Mouse (Mus musculus) kidney, adult 2 months (tissue): Measurements from ENCODE around the gene Hbb-bs. TPM values are rescaled to one million over a fixed set of nuclear protein-coding genes. Genes with fewer than 3 reads are reported as not detected.
"Not testable (repeated sequence)": the region's sequence is repeated elsewhere in the genome, so short reads cannot be mapped to it uniquely, and the experiment has no call there.

ENCODE experiments used
- DNase-seq: peaks from one replicate; pipeline ENCODE4 v3.0.0; 2021
- H3K27ac ChIP-seq: fragments of 200-500 bp; 2 replicates; pipeline ENCODE4 v1.5.1; 2012; ENCODE audit warnings: low read depth, low read length, control low read depth, inconsistent platforms; ENCODE audit not compliant: insufficient read depth
- H3K27me3 ChIP-seq: fragments of 200-500 bp; replicated peaks from 2 replicates; pipeline ENCODE4 v1.6.1; 2012; ENCODE audit warnings: mild to moderate bottlenecking, moderate library complexity, low read length, inconsistent platforms; ENCODE audit not compliant: control insufficient read depth, insufficient read depth
- H3K36me3 ChIP-seq: fragments of 200-500 bp; 2 replicates; pipeline ENCODE4 v1.6.1; 2012; ENCODE audit warnings: mild to moderate bottlenecking, moderate library complexity, low read length, inconsistent platforms; ENCODE audit not compliant: control insufficient read depth, insufficient read depth
- H3K4me1 ChIP-seq: fragments of 200-500 bp; 2 replicates; pipeline ENCODE4 v1.6.1; 2011; ENCODE audit warnings: low read length; ENCODE audit not compliant: control insufficient read depth, insufficient read depth
- H3K4me3 ChIP-seq: fragments of 200-500 bp; 2 replicates; pipeline ENCODE4 v1.5.1; 2011; ENCODE audit warnings: mild to moderate bottlenecking, low read depth, low read length, control low read depth; ENCODE audit not compliant: insufficient read depth
- CTCF ChIP-seq: fragments of 200-500 bp; conservative IDR thresholded peaks from 2 replicates; pipeline ENCODE4 v1.5.1; 2011; ENCODE audit warnings: low read depth, mild to moderate bottlenecking, control low read depth, low read length, moderate library complexity, mixed read lengths; ENCODE audit not compliant: insufficient read depth, insufficient read length
- POLR2A ChIP-seq: fragments of 200-500 bp; IDR thresholded peaks from one replicate; pipeline ENCODE4 v1.6.1; 2011; ENCODE audit warnings: low read depth, low read length, control low read depth
- WGBS: fragments of 180-500 bp; shearing (Covaris S2); methylation state at CpG from one replicate; pipeline ENCODE4 v1.1.7; 2018; 5-methylcytosine and 5-hydroxymethylcytosine counted together
- polyA plus RNA-seq: library from polyadenylated mRNA; depleted of rRNA; stranded (reverse); fragments of >200 nt; gene quantifications from 2 replicates; pipeline ENCODE4 v1.2.3, GENCODE M21; 2012

The Hbb-bs gene
- polyA plus RNA-seq, 1 experiment: 5,002 TPM

GRCm38 (mm10) chr7:103859076-103859475 is 31.2 kb upstream of the Hbb-bs start:
- TF ChIP-seq POLR2A (no peak), CTCF (no peak)

GRCm38 (mm10) chr7:103854669-103855068 is 26.8 kb upstream of the Hbb-bs start:
- Histone ChIP-seq H3K36me3 (no peaks in the 10 kb centered on the region), H3K4me1 (no peaks in the 10 kb centered on the region), H3K27ac (no peak overlapping the region), H3K27me3 (no peaks in the 10 kb centered on the region), H3K4me3 (no peak overlapping the region)
- no peak for TF ChIP-seq CTCF
- no peak for TF ChIP-seq POLR2A
- 55% methylated on average over 1 of the region's 1 CpGs for WGBS
- DNase-seq: no peak

More at GRCm38 (mm10) chr7:103859076-103859475, 31.2 kb upstream of the Hbb-bs start:
- Histone ChIP-seq H3K4me3 (no peak overlapping the region), H3K4me1 (no peaks in the 10 kb centered on the region), H3K27me3 (no peaks in the 10 kb centered on the region), H3K36me3 (no peaks in the 10 kb centered on the region), H3K27ac (no peak overlapping the region)
- DNase-seq: no peak
- WGBS: 59% methylated on average over 2 of the region's 2 CpGs

GRCm38 (mm10) chr7:103853090-103853489 is 25.2 kb upstream of the Hbb-bs start, which contains the start of gene Hbb-y:
Gene Hbb-y, minus strand, starts transcription at chr7:103853216.
- H3K4me3 ChIP-seq: no peak within 1 kb of the TSS
- H3K27me3 ChIP-seq: no peaks in the 10 kb centered on the region; the same call in 1 of the 2 replicates
- DNase-seq: no peak
- WGBS: 60% methylated on average over 2 of the region's 2 CpGs
- TF ChIP-seq CTCF (no peak), POLR2A (no peak)
- no peaks in the 10 kb centered on the region for H3K36me3 ChIP-seq
- no peak within 1 kb of the TSS for H3K27ac ChIP-seq
- no peaks in the 10 kb centered on the region for H3K4me1 ChIP-seq

GRCm38 (mm10) chr7:103844525-103845325 is 16.8 kb upstream of the Hbb-bs start:
- TF ChIP-seq CTCF (no peak), POLR2A (no peak)
- DNase-seq: no peak
- WGBS: 38% methylated on average over 2 of the region's 2 CpGs

GRCm38 (mm10) chr7:103843034-103843433 is 15.1 kb upstream of the Hbb-bs start, which contains the start of gene Hbb-bh1:
Gene Hbb-bh1, minus strand, starts transcription at chr7:103843164.
- Histone ChIP-seq H3K27me3 (no peaks in the 10 kb centered on the region), H3K4me1 (no peaks in the 10 kb centered on the region)
- no peak for TF ChIP-seq CTCF
- TF ChIP-seq POLR2A: no peak

More at GRCm38 (mm10) chr7:103844525-103845325, 16.8 kb upstream of the Hbb-bs start:
- Histone ChIP-seq H3K36me3 (no peaks in the 10 kb centered on the region), H3K4me3 (no peak overlapping the region), H3K27ac (no peak overlapping the region), H3K27me3 (no peaks in the 10 kb centered on the region; the same call in 1 of the 2 replicates), H3K4me1 (no peaks in the 10 kb centered on the region)

GRCm38 (mm10) chr7:103840268-103840667 is 12.4 kb upstream of the Hbb-bs start, which contains the start of gene Hbb-bh2:
Gene Hbb-bh2, minus strand, starts transcription at chr7:103840520.
- Histone ChIP-seq H3K27me3 (no peaks in the 10 kb centered on the region), H3K27ac (no peak within 1 kb of the TSS), H3K36me3 (no peaks in the 10 kb centered on the region), H3K4me3 (no peak within 1 kb of the TSS), H3K4me1 (no peaks in the 10 kb centered on the region)
- 65% methylated on average over 3 of the region's 3 CpGs for WGBS
- no peak for TF ChIP-seq POLR2A
- TF ChIP-seq CTCF: no peak
- no peak for DNase-seq

More at GRCm38 (mm10) chr7:103843034-103843433, 15.1 kb upstream of the Hbb-bs start, which contains the start of gene Hbb-bh1:
- Histone ChIP-seq H3K36me3 (no peaks in the 10 kb centered on the region), H3K27ac (no peak within 1 kb of the TSS), H3K4me3 (no peak within 1 kb of the TSS)
- no peak for DNase-seq
- 84% methylated on average over 2 of the region's 2 CpGs for WGBS

- not testable (repeated sequence) for H3K27me3 ChIP-seq, H3K27ac ChIP-seq, DNase-seq, H3K36me3 ChIP-seq, H3K4me1 ChIP-seq, H3K4me3 ChIP-seq
- no CpG with 5 or more reads among the region's 2 CpGs for WGBS
Measured at GRCm38 (mm10) chr7:103827139-103827538, 757 bp downstream of the Hbb-bs start.
